ENCODE assay signal across 8 mouse cellular contexts in the genomic region with DNA sequence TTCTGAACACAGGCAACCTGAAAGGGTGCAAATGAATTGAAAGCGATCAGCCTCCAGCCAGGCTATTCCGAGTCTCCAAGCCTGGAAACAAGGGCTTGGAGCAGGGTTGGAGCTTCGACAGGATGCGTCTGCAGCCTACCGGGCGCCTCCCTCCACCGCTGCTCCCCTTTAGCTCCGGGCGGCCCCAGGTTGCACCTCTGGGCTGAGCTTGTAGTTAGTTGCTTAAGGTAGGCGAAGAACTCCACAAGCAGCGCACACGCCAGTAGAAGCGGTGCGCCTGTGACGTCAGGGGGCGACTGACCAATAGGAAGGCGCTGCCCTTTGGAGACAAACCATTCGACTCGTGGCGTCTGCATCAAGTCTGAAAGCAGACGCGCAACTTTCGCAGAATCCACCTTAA. TPM values are rescaled to one million over a fixed set of nuclear protein-coding genes. Genes with fewer than 3 reads are reported as not detected.
A peak's percentile ranks its signal among the peaks of the same experiment; 100 is the strongest.
DNase-seq lines count a peak whose midpoint lies in the region; ATAC-seq and TF ChIP-seq lines count a peak whose summit lies in the region.

No protein-coding gene starts in this region.

- TF ChIP-seq CTCF in lung, adult 2 months (IDR thresholded peaks at IDR 0.05; ENCODE audit: insufficient read depth, low read length) = no peak

- DNase-seq in lung, postnatal 36 days = peak; percentile 10
- no peak for DNase-seq in lung, adult 18-20 months
- peak; percentile 93 for DNase-seq in embryo, embryonic 10.5 days (ENCODE audit: low spot score)
- peak; percentile 50 for DNase-seq in heart, postnatal 4 days
- DNase-seq in retina, embryonic 14.5 days (ENCODE audit: low spot score) = peak; percentile 76
- DNase-seq in cerebellum, adult 9-11 months = no peak
- no peak for DNase-seq in lung, adult 2 months

- H3K4me3 ChIP-seq in limb, embryonic 15.5 days = peak overlapping the region; percentile 48
- H3K4me3 ChIP-seq in lung, adult 2 months (replicated peaks; ENCODE audit: extremely low read depth, low read depth, low read length) = no peak overlapping the region

- peaks cover 38% of the 10 kb centered on the region for H3K4me1 ChIP-seq in limb, embryonic 15.5 days
- H3K4me1 ChIP-seq in lung, adult 2 months (ENCODE audit: control insufficient read depth, insufficient read depth, low read length) = 0 out of 2 replicates have a peak, but pooled peaks cover 3% of the 10 kb centered on the region

- H3K9me3 ChIP-seq in limb, embryonic 15.5 days = no peaks in the 10 kb centered on the region

- peak; percentile 74; the same call in 1 of the 2 replicates for ATAC-seq in limb, embryonic 15.5 days (ENCODE audit: insufficient number of reproducible peaks, low FRiP score, low TSS enrichment, low read depth)

- H3K36me3 ChIP-seq in limb, embryonic 15.5 days = no peaks in the 10 kb centered on the region

- H3K27ac ChIP-seq in limb, embryonic 15.5 days = no peak overlapping the region

- H3K27me3 ChIP-seq in limb, embryonic 15.5 days = peaks cover 91% of the 10 kb centered on the region

- H3K4me2 ChIP-seq in limb, embryonic 15.5 days = peak overlapping the region; percentile 87

- no peak for TF ChIP-seq POLR2A in lung, adult 2 months (IDR thresholded peaks at IDR 0.05; ENCODE audit: borderline replicate concordance, extremely low read depth, low read depth, low read length)

- H3K9ac ChIP-seq in limb, embryonic 15.5 days = no peak overlapping the region

- 0% methylated on average over 23 of the region's 23 CpGs for WGBS in limb, embryonic 15.5 days
- WGBS in lung, adult 2 months = 3% methylated on average over 23 of the region's 23 CpGs

RNA-seq across cellular contexts. Expression of a gene that starts 0.5 kb away (rescaled TPM):
- total RNA-seq in heart, postnatal 4 days (2021) = not detected
- 1.5 and 1.7 TPM in 2 replicates for polyA plus RNA-seq in limb, embryonic 15.5 days (2015; fragmentation: Nextera tagmentation; extraction: Ambion mirVana)
- polyA plus RNA-seq in lung, adult 2 months (2012; rRNA removed) = not detected in 2 replicates

RNA-seq across cellular contexts. Expression of a gene that starts 19.3 kb away (rescaled TPM):
- total RNA-seq in heart, postnatal 4 days (2021) = under 1 TPM; 0.43 to 0.50 TPM
- polyA plus RNA-seq in limb, embryonic 15.5 days (2015; fragmentation: Nextera tagmentation; extraction: Ambion mirVana) = 47.5 and 53.8 TPM in 2 replicates
- polyA plus RNA-seq in lung, adult 2 months (2012; rRNA removed) = not detected in 2 replicates

Comparison
In these comparisons a context has a peak if more than half of its experiments do, and no peak if none do; other contexts are left out.
1. DNase-seq: peak in lung, postnatal 36 days (single experiment), embryo, embryonic 10.5 days (single experiment), heart, postnatal 4 days (single experiment) and retina, embryonic 14.5 days (single experiment); none in lung, adult 18-20 months (0 of 2), cerebellum, adult 9-11 months (single experiment) and lung, adult 2 months (single experiment).
2. RNA of a gene that starts 19.3 kb away (polyA plus RNA-seq): 47.5 to 53.8 TPM in limb, embryonic 15.5 days; not detected in lung, adult 2 months; every median in the first group is over 10 times any median in the second.